Mouse (Mus musculus) kidney, postnatal 0 days (tissue): ENCODE measurements around the gene Arhgap19. TPM values are rescaled to one million over a fixed set of nuclear protein-coding genes. Genes with fewer than 3 reads are reported as not detected.

Experiments used
- ATAC-seq: fragments of 200-750 bp; cut with Nextera tagmentation; replicated peaks from 2 replicates; pipeline ENCODE4 v1.8.0; 2017; ENCODE audit warnings: low read depth, moderate number of reproducible peaks, moderate TSS enrichment, moderate library complexity; ENCODE audit not compliant: low FRiP score
- DNase-seq: peaks from one replicate; pipeline ENCODE4 v3.0.0-alpha.2; 2016; ENCODE audit warnings: low spot score
- H3K27ac ChIP-seq: fragments of 300-500 bp; sonication (generic); 2 replicates; pipeline ENCODE4 v1.5.1; 2014; ENCODE audit warnings: mild to moderate bottlenecking
- H3K27me3 ChIP-seq: fragments of 300-500 bp; sonication (generic); 2 replicates; pipeline ENCODE4 v1.6.1; 2014; ENCODE audit warnings: low read length, mixed read lengths; ENCODE audit not compliant: insufficient read depth
- H3K36me3 ChIP-seq: fragments of 300-500 bp; sonication (generic); 2 replicates; pipeline ENCODE4 v1.6.1; 2014; ENCODE audit warnings: low read length, mixed read lengths; ENCODE audit not compliant: insufficient read depth
- H3K4me1 ChIP-seq: fragments of 300-500 bp; sonication (generic); replicated peaks from 2 replicates; pipeline ENCODE4 v1.6.1; 2014; ENCODE audit warnings: antibody characterized with exemption, low read length, mixed read lengths; ENCODE audit not compliant: insufficient read depth
- H3K4me2 ChIP-seq: fragments of 300-500 bp; sonication (generic); 2 replicates; pipeline ENCODE4 v1.6.1; 2014; ENCODE audit warnings: mild to moderate bottlenecking, low read length, moderate library complexity, mixed read lengths
- H3K4me3 ChIP-seq: fragments of 300-500 bp; sonication (generic); replicated peaks from 2 replicates; pipeline ENCODE4 v1.5.1; 2014; ENCODE audit warnings: low read depth, low read length
- H3K9ac ChIP-seq: fragments of 300-500 bp; sonication (generic); 2 replicates; pipeline ENCODE4 v1.6.1; 2014; ENCODE audit warnings: low read depth, low read length
- H3K9me3 ChIP-seq: fragments of 300-500 bp; sonication (generic); replicated peaks from 2 replicates; pipeline ENCODE4 v1.6.1; 2016; ENCODE audit warnings: low read length, inconsistent platforms, mixed read lengths
- CTCF ChIP-seq: IDR thresholded peaks from 2 replicates; pipeline ENCODE4 v1.5.1; 2016; ENCODE audit warnings: antibody characterized with exemption, low read depth, mild to moderate bottlenecking, moderate library complexity
- WGBS: fragments of 180-500 bp; shearing (Covaris S2); extraction: QIAGEN DNeasy Blood & Tissue Kit; methylation state at CpG from one replicate; pipeline ENCODE4 v1.1.7; 2014; 5-methylcytosine and 5-hydroxymethylcytosine counted together
- polyA plus RNA-seq: library from polyadenylated mRNA; unstranded; fragments of >200 nt; fragmentation: Nextera tagmentation; extraction: Ambion mirVana; gene quantifications from 2 replicates; pipeline ENCODE4 v1.2.1, GENCODE M21; 2015

Arhgap19 gene
- polyA plus RNA-seq, 1 experiment from 2014 or later: 9.5 TPM

GRCm38 (mm10) chr19:41724831-41725470 is 76.9 kb downstream of the Arhgap19 start:
- Histone ChIP-seq H3K36me3 (no peaks in the 10 kb centered on the region), H3K4me1 (0 out of 2 replicates have a peak, but pooled peaks cover 6% of the 10 kb centered on the region), H3K9me3 (no peaks in the 10 kb centered on the region), H3K27ac (no peak overlapping the region), H3K4me2 (no peak overlapping the region), H3K27me3 (no peaks in the 10 kb centered on the region), H3K4me3 (no peak overlapping the region), H3K9ac (no peak overlapping the region)
- 35% methylated on average over 9 of the region's 9 CpGs for WGBS
- peak; percentile 61 for DNase-seq
- no peak for TF ChIP-seq CTCF
- peak; percentile 50; the same call in 1 of the 2 replicates for ATAC-seq

- ATAC-seq (no peak), DNase-seq (peak; percentile 55)
- H3K27me3 ChIP-seq: no peaks in the 10 kb centered on the region
- H3K4me1 ChIP-seq: 0 out of 2 replicates have a peak, but pooled peaks cover 6% of the 10 kb centered on the region
- no peak overlapping the region for H3K4me2 ChIP-seq
- WGBS: 10% methylated on average over 2 of the region's 2 CpGs
- no peak for TF ChIP-seq CTCF
- H3K27ac ChIP-seq: no peak overlapping the region
- H3K4me3 ChIP-seq: no peak overlapping the region
- H3K9ac ChIP-seq: no peak overlapping the region
- H3K36me3 ChIP-seq: no peaks in the 10 kb centered on the region
- no peaks in the 10 kb centered on the region for H3K9me3 ChIP-seq
Measured at GRCm38 (mm10) chr19:41723337-41723736, 78.5 kb downstream of the Arhgap19 start.

- H3K9me3 ChIP-seq: no peaks in the 10 kb centered on the region
- no peak for TF ChIP-seq CTCF
- no peak overlapping the region for H3K9ac ChIP-seq
- no peak overlapping the region for H3K27ac ChIP-seq
- peaks cover 4% of the 10 kb centered on the region; the same call in 1 of the 2 replicates for H3K4me1 ChIP-seq
- no peak for DNase-seq
- no peak for ATAC-seq
- H3K4me2 ChIP-seq: no peak overlapping the region
- 68% methylated on average over 8 of the region's 8 CpGs for WGBS
- no peak overlapping the region for H3K4me3 ChIP-seq
- no peaks in the 10 kb centered on the region for H3K36me3 ChIP-seq
- H3K27me3 ChIP-seq: no peaks in the 10 kb centered on the region
Measured at GRCm38 (mm10) chr19:41719436-41719835, 82.4 kb downstream of the Arhgap19 start.

Other genes with a start within 250 kb of the Arhgap19 start
- gene Gm340, start 219.7 kb downstream of the Arhgap19 start, polyA plus RNA-seq: 1.4 and 1.6 TPM in 2 replicates
- gene Slit1, start 58.4 kb downstream of the Arhgap19 start, polyA plus RNA-seq: 3.2 and 3.4 TPM in 2 replicates
- 11.1 and 11.4 TPM in 2 replicates for gene Frat1, start 27.9 kb upstream of the Arhgap19 start, polyA plus RNA-seq
- 5.8 and 7.2 TPM in 2 replicates for gene Frat2, start 46.1 kb upstream of the Arhgap19 start, polyA plus RNA-seq
- 7.9 and 9.3 TPM in 2 replicates for gene Rrp12, start 94.1 kb upstream of the Arhgap19 start, polyA plus RNA-seq
- gene Pgam1, start 109.9 kb upstream of the Arhgap19 start, polyA plus RNA-seq: 488 and 525 TPM in 2 replicates
- gene Exosc1, start 131.4 kb upstream of the Arhgap19 start, polyA plus RNA-seq: 69.3 and 70.2 TPM in 2 replicates
- 70.0 and 73.4 TPM in 2 replicates for gene Zdhhc16, start 131.4 kb upstream of the Arhgap19 start, polyA plus RNA-seq
- 23.3 and 26.1 TPM in 2 replicates for gene Mms19, start 179.1 kb upstream of the Arhgap19 start, polyA plus RNA-seq
- 31.8 and 36.6 TPM in 2 replicates for gene Ubtd1, start 179.7 kb upstream of the Arhgap19 start, polyA plus RNA-seq
- gene Ankrd2, start 234.0 kb upstream of the Arhgap19 start, polyA plus RNA-seq: 0.11 and 0.13 TPM in 2 replicates
- 97.6 and 110 TPM in 2 replicates for gene Hoga1, start 243.6 kb upstream of the Arhgap19 start, polyA plus RNA-seq